Mouse (Mus musculus) lung, embryonic 14.5 days (tissue): Measurements from ENCODE around the gene Il10rb. TPM values are rescaled to one million over a fixed set of nuclear protein-coding genes. Genes with fewer than 3 reads are reported as not detected.

Experiments used
- ATAC-seq: fragments of 200-750 bp; cut with Nextera tagmentation; 2 replicates; pipeline ENCODE4 v1.8.0; 2017; ENCODE audit warnings: mild to moderate bottlenecking, moderate TSS enrichment, moderate library complexity; ENCODE audit not compliant: insufficient read depth
- DNase-seq: peaks from one replicate; pipeline ENCODE4 v3.0.0-alpha.2; 2015
- H3K27ac ChIP-seq: fragments of 300-500 bp; sonication (generic); 2 replicates; pipeline ENCODE4 v1.5.1; 2014; ENCODE audit warnings: low read depth, mild to moderate bottlenecking, moderate library complexity
- H3K27me3 ChIP-seq: fragments of 300-500 bp; sonication (generic); 2 replicates; pipeline ENCODE4 v1.6.1; 2014; ENCODE audit warnings: low read length, control low read depth; ENCODE audit not compliant: insufficient read depth
- H3K36me3 ChIP-seq: fragments of 300-500 bp; sonication (generic); 2 replicates; pipeline ENCODE4 v1.6.1; 2014; ENCODE audit warnings: control low read depth; ENCODE audit not compliant: insufficient read depth
- H3K4me1 ChIP-seq: fragments of 300-500 bp; sonication (generic); 2 replicates; pipeline ENCODE4 v1.6.1; 2014; ENCODE audit warnings: antibody characterized with exemption, control low read depth; ENCODE audit not compliant: insufficient read depth
- H3K4me2 ChIP-seq: fragments of 300-500 bp; sonication (generic); 2 replicates; pipeline ENCODE4 v1.6.1; 2014; ENCODE audit warnings: mild to moderate bottlenecking
- H3K4me3 ChIP-seq: fragments of 300-500 bp; sonication (generic); 2 replicates; pipeline ENCODE4 v1.5.1; 2014; ENCODE audit warnings: low read depth, low read length
- H3K9ac ChIP-seq: fragments of 300-500 bp; sonication (generic); 2 replicates; pipeline ENCODE4 v1.6.1; 2014
- H3K9me3 ChIP-seq: fragments of 300-500 bp; sonication (generic); 2 replicates; pipeline ENCODE4 v1.6.1; 2016; ENCODE audit warnings: low read depth, low read length, control low read depth
- CTCF ChIP-seq: IDR thresholded peaks from 2 replicates; pipeline ENCODE4 v1.5.1; 2016; ENCODE audit warnings: antibody characterized with exemption, low read depth
- WGBS: fragments of 180-500 bp; shearing (Covaris S2); extraction: QIAGEN DNeasy Blood & Tissue Kit; methylation state at CpG from one replicate; pipeline ENCODE4 v1.1.7; 2014; 5-methylcytosine and 5-hydroxymethylcytosine counted together
- polyA plus RNA-seq: library from polyadenylated mRNA; unstranded; fragments of >200 nt; fragmentation: Nextera tagmentation; extraction: Ambion mirVana; gene quantifications from 2 replicates; pipeline ENCODE4 v1.2.1, GENCODE M21; 2014

Gene Il10rb
- polyA plus RNA-seq, 1 experiment from 2014 or later, result 32.8 TPM

GRCm38 (mm10) chr16:91394826-91395410 lies 11.0 kb upstream of the Il10rb start:
- no peak for TF ChIP-seq CTCF
- Histone ChIP-seq H3K4me1 (no peaks in the 10 kb centered on the region), H3K9ac (no peak overlapping the region), H3K9me3 (no peaks in the 10 kb centered on the region), H3K4me3 (no peak overlapping the region), H3K36me3 (peaks cover 63% of the 10 kb centered on the region), H3K27ac (no peak overlapping the region), H3K27me3 (no peaks in the 10 kb centered on the region), H3K4me2 (no peak overlapping the region)
- DNase-seq, result peak; percentile 13
- no peak for ATAC-seq
- WGBS, result 53% methylated on average over 4 of the region's 4 CpGs

GRCm38 (mm10) chr16:91395633-91396392 lies 10.2 kb upstream of the Il10rb start:
- TF ChIP-seq CTCF, result no peak
- no peaks in the 10 kb centered on the region for H3K27me3 ChIP-seq
- WGBS, result 65% methylated on average over 8 of the region's 8 CpGs
- H3K4me2 ChIP-seq, result no peak overlapping the region
- no peak overlapping the region for H3K4me3 ChIP-seq
- H3K9ac ChIP-seq, result no peak overlapping the region
- ATAC-seq, result no peak
- H3K36me3 ChIP-seq, result peaks cover 59% of the 10 kb centered on the region
- no peaks in the 10 kb centered on the region for H3K9me3 ChIP-seq
- no peak for DNase-seq
- no peak overlapping the region for H3K27ac ChIP-seq
- no peaks in the 10 kb centered on the region for H3K4me1 ChIP-seq

GRCm38 (mm10) chr16:91396844-91397537 lies 9.0 kb upstream of the Il10rb start:
- Histone ChIP-seq H3K27ac (no peak overlapping the region), H3K9me3 (no peaks in the 10 kb centered on the region), H3K27me3 (no peaks in the 10 kb centered on the region), H3K9ac (no peak overlapping the region), H3K36me3 (peaks cover 58% of the 10 kb centered on the region), H3K4me2 (no peak overlapping the region), H3K4me3 (no peak overlapping the region), H3K4me1 (no peaks in the 10 kb centered on the region)
- ATAC-seq (no peak), DNase-seq (no peak)
- 51% methylated on average over 10 of the region's 10 CpGs for whole genome bisulfite sequencing
- TF ChIP-seq CTCF, result no peak

- H3K4me1 ChIP-seq, result no peaks in the 10 kb centered on the region
- peaks cover 54% of the 10 kb centered on the region for H3K36me3 ChIP-seq
- ATAC-seq, result no peak
- DNase-seq, result no peak
- no peak overlapping the region for H3K4me3 ChIP-seq
- H3K27ac ChIP-seq, result no peak overlapping the region
- no peak overlapping the region for H3K4me2 ChIP-seq
- no peaks in the 10 kb centered on the region for H3K27me3 ChIP-seq
- 87% methylated on average over 12 of the region's 12 CpGs for WGBS
- H3K9ac ChIP-seq, result no peak overlapping the region
- no peaks in the 10 kb centered on the region for H3K9me3 ChIP-seq
- TF ChIP-seq CTCF, result no peak
These were observed 7.9 kb upstream of the Il10rb start for GRCm38 (mm10) chr16:91398030-91398429.

GRCm38 (mm10) chr16:91398944-91399343 lies 7.0 kb upstream of the Il10rb start:
- H3K36me3 ChIP-seq, result peaks cover 51% of the 10 kb centered on the region
- TF ChIP-seq CTCF, result no peak
- H3K4me1 ChIP-seq, result no peaks in the 10 kb centered on the region
- DNase-seq (no peak), ATAC-seq (no peak)
- H3K9ac ChIP-seq, result no peak overlapping the region
- H3K27me3 ChIP-seq, result no peaks in the 10 kb centered on the region
- no peak overlapping the region for H3K4me2 ChIP-seq
- no peak overlapping the region for H3K4me3 ChIP-seq
- WGBS, result 90% methylated on average over 7 of the region's 7 CpGs
- no peak overlapping the region for H3K27ac ChIP-seq
- H3K9me3 ChIP-seq, result no peaks in the 10 kb centered on the region

- Histone ChIP-seq H3K27me3 (no peaks in the 10 kb centered on the region), H3K27ac (no peak overlapping the region), H3K9me3 (no peaks in the 10 kb centered on the region), H3K36me3 (peaks cover 35% of the 10 kb centered on the region), H3K9ac (no peak overlapping the region), H3K4me2 (no peak overlapping the region), H3K4me1 (no peaks in the 10 kb centered on the region), H3K4me3 (no peak overlapping the region)
- WGBS, result 75% methylated on average over 6 of the region's 6 CpGs
- TF ChIP-seq CTCF, result no peak
- ATAC-seq, result no peak
- no peak for DNase-seq
These were observed 4.3 kb upstream of the Il10rb start for GRCm38 (mm10) chr16:91401569-91402165.

- Histone ChIP-seq H3K4me2 (no peak overlapping the region), H3K27ac (no peak overlapping the region), H3K4me3 (no peak overlapping the region), H3K9me3 (no peaks in the 10 kb centered on the region), H3K9ac (no peak overlapping the region), H3K27me3 (no peaks in the 10 kb centered on the region), H3K4me1 (no peaks in the 10 kb centered on the region), H3K36me3 (peaks cover 23% of the 10 kb centered on the region)
- ATAC-seq (no peak), DNase-seq (no peak)
- TF ChIP-seq CTCF, result no peak
- 66% methylated on average over 9 of the region's 9 CpGs for WGBS
These were observed 2.2 kb upstream of the Il10rb start for GRCm38 (mm10) chr16:91403784-91404183.
